Mouse (Mus musculus): ENCODE measurements around the gene Rnf5. TPM values are rescaled to one million over a fixed set of nuclear protein-coding genes. Genes with fewer than 3 reads are reported as not detected.
A peak's percentile ranks its signal among the peaks of the same experiment; 100 is the strongest.

Rnf5 gene
- polyA plus RNA-seq, 1 experiment from 2014 or later = 197 TPM

GRCm38 (mm10) chr17:34597566-34598095 is 5.9 kb downstream of the Rnf5 start, which contains the start of gene Ager:
Ager (plus strand) TSS chr17:34597862.
- H3K36me3 ChIP-seq (ENCODE audit: control insufficient read depth, insufficient read depth, low read length) = peaks cover 19% of the 10 kb centered on the region
- H3K27me3 ChIP-seq (replicated peaks; ENCODE audit: control insufficient read depth, insufficient read depth, low read length) = no peaks in the 10 kb centered on the region
- H3K4me1 ChIP-seq (ENCODE audit: control insufficient read depth, insufficient read depth, low read length) = peaks cover 35% of the 10 kb centered on the region
- peak within 1 kb of the TSS; percentile 40; the same call in 1 of the 2 replicates for H3K9ac ChIP-seq (ENCODE audit: low read depth, low read length)
- H3K4me2 ChIP-seq (ENCODE audit: low read depth, low read length) = no peak within 1 kb of the TSS
- 12% methylated on average over 6 of the region's 6 CpGs for WGBS
- H3K27ac ChIP-seq (ENCODE audit: low read length) = peak within 1 kb of the TSS; percentile 28
- H3K4me3 ChIP-seq (ENCODE audit: low read length) = no peak within 1 kb of the TSS
- ATAC-seq = no peak
- no peaks in the 10 kb centered on the region for H3K9me3 ChIP-seq (ENCODE audit: control insufficient read depth, low read length)

- Histone ChIP-seq H3K9me3 (ENCODE audit: control insufficient read depth, low read length) (no peaks in the 10 kb centered on the region), H3K9ac (ENCODE audit: low read depth, low read length) (no peak overlapping the region), H3K4me2 (ENCODE audit: low read depth, low read length) (no peak overlapping the region), H3K27ac (ENCODE audit: low read length) (no peak overlapping the region), H3K4me3 (ENCODE audit: low read length) (no peak overlapping the region), H3K36me3 (ENCODE audit: control insufficient read depth, insufficient read depth, low read length) (peaks cover 19% of the 10 kb centered on the region), H3K4me1 (ENCODE audit: control insufficient read depth, insufficient read depth, low read length) (peaks cover 34% of the 10 kb centered on the region), H3K27me3 (replicated peaks; ENCODE audit: control insufficient read depth, insufficient read depth, low read length) (no peaks in the 10 kb centered on the region)
- ATAC-seq = no peak
- WGBS = 57% methylated on average over 8 of the region's 8 CpGs
Measured at GRCm38 (mm10) chr17:34596098-34596497, 7.4 kb downstream of the Rnf5 start.

GRCm38 (mm10) chr17:34593752-34594525 is 9.6 kb downstream of the Rnf5 start:
- Histone ChIP-seq H3K27ac (ENCODE audit: low read length) (no peak overlapping the region; the same call in 1 of the 2 replicates), H3K4me2 (ENCODE audit: low read depth, low read length) (peak overlapping the region; percentile 92)

GRCm38 (mm10) chr17:34592581-34593549 is 10.6 kb downstream of the Rnf5 start:
- 1% methylated on average over 32 of the region's 32 CpGs for WGBS
- H3K27ac ChIP-seq (ENCODE audit: low read length) = peak overlapping the region; percentile 99
- H3K27me3 ChIP-seq (replicated peaks; ENCODE audit: control insufficient read depth, insufficient read depth, low read length) = no peaks in the 10 kb centered on the region
- ATAC-seq = peak; percentile 10
- peaks cover 12% of the 10 kb centered on the region for H3K36me3 ChIP-seq (ENCODE audit: control insufficient read depth, insufficient read depth, low read length)
- H3K9ac ChIP-seq (ENCODE audit: low read depth, low read length) = peak overlapping the region; percentile 99
- H3K4me2 ChIP-seq (ENCODE audit: low read depth, low read length) = peak overlapping the region; percentile 92
- peak overlapping the region; percentile 90 for H3K4me3 ChIP-seq (ENCODE audit: low read length)
- H3K4me1 ChIP-seq (ENCODE audit: control insufficient read depth, insufficient read depth, low read length) = peaks cover 57% of the 10 kb centered on the region
- H3K9me3 ChIP-seq (ENCODE audit: control insufficient read depth, low read length) = no peaks in the 10 kb centered on the region

More at GRCm38 (mm10) chr17:34593752-34594525, 9.6 kb downstream of the Rnf5 start:
- H3K27me3 ChIP-seq (replicated peaks; ENCODE audit: control insufficient read depth, insufficient read depth, low read length) = no peaks in the 10 kb centered on the region
- 35% methylated on average over 34 of the region's 34 CpGs for WGBS
- no peak for ATAC-seq
- peaks cover 55% of the 10 kb centered on the region for H3K4me1 ChIP-seq (ENCODE audit: control insufficient read depth, insufficient read depth, low read length)
- H3K36me3 ChIP-seq (ENCODE audit: control insufficient read depth, insufficient read depth, low read length) = peaks cover 12% of the 10 kb centered on the region
- H3K9me3 ChIP-seq (ENCODE audit: control insufficient read depth, low read length) = no peaks in the 10 kb centered on the region
- H3K9ac ChIP-seq (ENCODE audit: low read depth, low read length) = peak overlapping the region; percentile 99
- H3K4me3 ChIP-seq (ENCODE audit: low read length) = peak overlapping the region; percentile 90

- Histone ChIP-seq H3K36me3 (ENCODE audit: control insufficient read depth, insufficient read depth, low read length) (peaks cover 12% of the 10 kb centered on the region), H3K4me1 (ENCODE audit: control insufficient read depth, insufficient read depth, low read length) (peaks cover 52% of the 10 kb centered on the region), H3K4me2 (ENCODE audit: low read depth, low read length) (peak overlapping the region; percentile 92), H3K9me3 (ENCODE audit: control insufficient read depth, low read length) (no peaks in the 10 kb centered on the region), H3K4me3 (ENCODE audit: low read length) (peak overlapping the region; percentile 90), H3K27me3 (replicated peaks; ENCODE audit: control insufficient read depth, insufficient read depth, low read length) (no peaks in the 10 kb centered on the region), H3K27ac (ENCODE audit: low read length) (peak overlapping the region; percentile 99), H3K9ac (ENCODE audit: low read depth, low read length) (peak overlapping the region; percentile 99)
- under 1% methylated on average over 33 of the region's 35 CpGs for WGBS
- ATAC-seq = peak; percentile 54
Measured at GRCm38 (mm10) chr17:34591994-34592375, 11.5 kb downstream of the Rnf5 start.

- WGBS = 7% methylated on average over 21 of the region's 21 CpGs
- ATAC-seq = peak; percentile 16
- peaks cover 56% of the 10 kb centered on the region for H3K4me1 ChIP-seq (ENCODE audit: control insufficient read depth, insufficient read depth, low read length)
Measured at GRCm38 (mm10) chr17:34591029-34591993, 12.2 kb downstream of the Rnf5 start, which contains the start of gene Pbx2. Pbx2 (plus strand) TSS chr17:34591266.

GRCm38 (mm10) chr17:34590154-34590987 is 13.1 kb downstream of the Rnf5 start:
- H3K36me3 ChIP-seq (ENCODE audit: control insufficient read depth, insufficient read depth, low read length) = peaks cover 6% of the 10 kb centered on the region
- peak overlapping the region; percentile 99 for H3K9ac ChIP-seq (ENCODE audit: low read depth, low read length)
- peak overlapping the region; percentile 90 for H3K4me3 ChIP-seq (ENCODE audit: low read length)
- H3K4me1 ChIP-seq (ENCODE audit: control insufficient read depth, insufficient read depth, low read length) = peaks cover 61% of the 10 kb centered on the region
- H3K27me3 ChIP-seq (replicated peaks; ENCODE audit: control insufficient read depth, insufficient read depth, low read length) = no peaks in the 10 kb centered on the region
- peak overlapping the region; percentile 93 for H3K27ac ChIP-seq (ENCODE audit: low read length)
- 69% methylated on average over 15 of the region's 15 CpGs for WGBS
- H3K4me2 ChIP-seq (ENCODE audit: low read depth, low read length) = peak overlapping the region; percentile 92
- ATAC-seq = no peak
- H3K9me3 ChIP-seq (ENCODE audit: control insufficient read depth, low read length) = no peaks in the 10 kb centered on the region

More at GRCm38 (mm10) chr17:34591029-34591993, 12.2 kb downstream of the Rnf5 start, which contains the start of gene Pbx2:
- Histone ChIP-seq H3K27ac (ENCODE audit: low read length) (peak within 1 kb of the TSS; percentile 99), H3K9ac (ENCODE audit: low read depth, low read length) (peak within 1 kb of the TSS; percentile 99), H3K9me3 (ENCODE audit: control insufficient read depth, low read length) (no peaks in the 10 kb centered on the region), H3K27me3 (replicated peaks; ENCODE audit: control insufficient read depth, insufficient read depth, low read length) (no peaks in the 10 kb centered on the region), H3K4me3 (ENCODE audit: low read length) (peak within 1 kb of the TSS; percentile 90), H3K4me2 (ENCODE audit: low read depth, low read length) (peak within 1 kb of the TSS; percentile 92), H3K36me3 (ENCODE audit: control insufficient read depth, insufficient read depth, low read length) (peaks cover 12% of the 10 kb centered on the region)
